Mouse (Mus musculus) small intestine, adult 2 months (tissue): ENCODE measurements at regions not wholly inside any gene's neighbourhood (a gene's known extent, or its start where the extent isn't known, plus 50 kb on each side); places are given as distances from the start of the nearest gene placed in this dataset.
"Not testable (repeated sequence)": the region's sequence is repeated elsewhere in the genome, so short reads cannot be mapped to it uniquely, and the experiment has no call there.

ENCODE experiments used
- CTCF ChIP-seq: fragments of 200-500 bp; IDR thresholded peaks from 2 replicates; pipeline ENCODE4 v1.5.1; 2012; ENCODE audit warnings: low read depth, mild to moderate bottlenecking, control low read depth, inconsistent platforms, low read length, moderate library complexity, mixed read lengths; ENCODE audit not compliant: insufficient replicate concordance, insufficient read length; ENCODE audit errors: extremely low read depth
- POLR2A ChIP-seq: fragments of 200-500 bp; IDR thresholded peaks from 2 replicates; pipeline ENCODE4 v1.6.1; 2012; ENCODE audit warnings: low read depth, mild to moderate bottlenecking, control low read depth, inconsistent platforms, low read length, moderate library complexity

DNA sequence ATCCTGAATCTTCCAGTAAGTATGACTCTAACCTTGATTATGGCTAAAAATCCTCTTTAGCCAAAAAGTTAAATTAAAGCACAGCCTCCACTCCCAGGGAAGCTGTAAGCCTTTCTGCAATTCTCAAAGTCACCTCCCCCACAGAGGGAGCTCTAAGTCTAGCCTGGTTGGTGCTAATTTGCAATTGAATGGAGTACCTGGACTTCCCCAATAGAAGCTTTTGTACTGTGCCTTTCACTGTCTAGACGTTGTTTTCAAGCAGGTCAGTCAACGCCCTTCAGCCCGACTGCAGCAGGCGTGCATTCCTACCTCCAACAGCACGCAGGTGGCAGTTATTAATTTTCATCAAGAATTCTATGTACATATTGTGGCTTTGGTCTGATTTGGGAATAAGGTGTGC is 87.2 kb downstream of the Catsperg2 start:
- TF ChIP-seq CTCF, POLR2A: not testable (repeated sequence)
